Mouse (Mus musculus): ENCODE results near the gene Tob1. TPM values are rescaled to one million over a fixed set of nuclear protein-coding genes. Genes with fewer than 3 reads are reported as not detected.

Tob1 gene
- polyA plus RNA-seq, 1 experiment from 2014 or later, result 31.9 TPM

DNA sequence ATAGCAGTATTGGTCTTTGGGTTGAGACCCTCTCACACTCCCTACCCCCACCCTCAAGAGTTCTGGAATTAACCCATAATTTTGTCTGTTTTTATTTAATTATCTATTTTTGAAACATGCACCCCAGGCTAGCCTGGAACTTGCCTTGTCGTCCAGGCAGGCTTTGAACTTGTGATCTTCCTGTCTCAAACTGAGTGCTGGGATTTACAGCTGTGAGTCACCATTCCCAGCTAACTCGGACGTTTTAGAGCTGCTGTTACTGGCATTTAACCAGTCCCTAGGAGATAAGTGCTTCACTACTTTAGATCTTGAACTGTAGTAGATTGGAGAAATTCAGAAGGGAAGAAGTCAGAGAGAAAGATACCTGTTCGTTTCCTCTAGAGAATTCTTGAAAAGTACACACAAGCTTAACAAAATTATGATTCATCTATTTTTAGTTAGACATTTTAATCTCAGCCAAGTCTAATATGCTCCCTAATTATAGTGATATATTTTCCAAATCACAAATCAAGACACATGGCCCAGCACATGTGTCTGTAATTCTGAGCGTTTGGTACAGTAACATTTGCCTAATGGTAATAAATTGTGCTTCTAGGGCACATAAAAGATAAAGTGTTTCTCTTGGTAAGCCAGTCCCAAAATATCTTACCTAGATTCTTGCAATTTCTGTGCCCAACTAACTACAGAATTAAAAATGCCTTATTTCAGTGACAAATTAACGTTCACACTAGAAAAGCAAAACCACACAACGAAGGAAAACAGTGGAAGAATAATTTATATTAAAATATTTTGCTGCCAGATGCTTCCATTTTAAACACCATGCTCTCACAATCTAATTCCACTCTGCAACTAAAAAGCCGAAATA, 2.2 kb upstream of the Tob1 start:
- no peak for ATAC-seq (ENCODE audit: low FRiP score, low TSS enrichment)
- H3K27ac ChIP-seq (ENCODE audit: low read length), result peak overlapping the region; percentile 99; the same call in 1 of the 2 replicates
- peaks cover 5% of the 10 kb centered on the region; the same call in 1 of the 2 replicates for H3K36me3 ChIP-seq (ENCODE audit: insufficient read depth, low read length)
- peak overlapping the region; percentile 92 for H3K4me2 ChIP-seq (replicated peaks; ENCODE audit: low read depth, low read length)
- peaks cover 11% of the 10 kb centered on the region for H3K4me1 ChIP-seq (ENCODE audit: insufficient read depth, low read length)
- no peaks in the 10 kb centered on the region for H3K27me3 ChIP-seq (ENCODE audit: insufficient read depth, low read length)
- WGBS, result 35% methylated on average over 8 of the region's 8 CpGs
- H3K9me3 ChIP-seq (ENCODE audit: low read length), result no peaks in the 10 kb centered on the region
- H3K9ac ChIP-seq (replicated peaks; ENCODE audit: low read length), result no peak overlapping the region
- H3K4me3 ChIP-seq (ENCODE audit: low read length), result no peak overlapping the region; the same call in 1 of the 2 replicates

DNA sequence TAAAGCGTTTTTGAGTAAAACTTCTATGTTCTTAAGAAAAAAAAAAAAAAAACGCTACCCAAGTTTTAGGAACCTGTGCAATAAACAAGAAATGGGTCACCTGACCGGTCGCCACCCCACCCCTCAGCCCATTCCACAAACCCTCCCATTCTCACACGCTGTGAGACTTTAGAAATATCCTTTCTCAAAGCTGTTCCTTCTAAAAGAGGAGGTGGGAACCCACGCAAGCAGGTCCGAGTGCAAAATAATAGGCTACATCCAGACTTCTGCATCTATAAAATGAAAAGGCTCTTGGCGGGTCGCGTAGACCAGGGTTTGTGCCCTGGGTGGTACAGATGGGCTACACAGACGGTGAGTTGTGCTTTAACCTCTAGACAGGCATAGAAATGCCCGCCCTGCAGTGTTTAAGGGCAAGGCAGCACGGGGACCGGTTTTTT, 1.5 kb upstream of the Tob1 start:
- H3K4me3 ChIP-seq (ENCODE audit: low read length), result peak overlapping the region; percentile 54
- H3K27me3 ChIP-seq (ENCODE audit: insufficient read depth, low read length), result no peaks in the 10 kb centered on the region
- peak overlapping the region; percentile 99 for H3K27ac ChIP-seq (ENCODE audit: low read length)
- no peak for ATAC-seq (ENCODE audit: low FRiP score, low TSS enrichment)
- peaks cover 16% of the 10 kb centered on the region for H3K4me1 ChIP-seq (ENCODE audit: insufficient read depth, low read length)
- peaks cover 11% of the 10 kb centered on the region; the same call in 1 of the 2 replicates for H3K36me3 ChIP-seq (ENCODE audit: insufficient read depth, low read length)
- peak overlapping the region; percentile 92 for H3K4me2 ChIP-seq (replicated peaks; ENCODE audit: low read depth, low read length)
- peak overlapping the region; percentile 81 for H3K9ac ChIP-seq (replicated peaks; ENCODE audit: low read length)
- WGBS, result 1% methylated on average over 14 of the region's 14 CpGs
- no peaks in the 10 kb centered on the region for H3K9me3 ChIP-seq (ENCODE audit: low read length)

DNA sequence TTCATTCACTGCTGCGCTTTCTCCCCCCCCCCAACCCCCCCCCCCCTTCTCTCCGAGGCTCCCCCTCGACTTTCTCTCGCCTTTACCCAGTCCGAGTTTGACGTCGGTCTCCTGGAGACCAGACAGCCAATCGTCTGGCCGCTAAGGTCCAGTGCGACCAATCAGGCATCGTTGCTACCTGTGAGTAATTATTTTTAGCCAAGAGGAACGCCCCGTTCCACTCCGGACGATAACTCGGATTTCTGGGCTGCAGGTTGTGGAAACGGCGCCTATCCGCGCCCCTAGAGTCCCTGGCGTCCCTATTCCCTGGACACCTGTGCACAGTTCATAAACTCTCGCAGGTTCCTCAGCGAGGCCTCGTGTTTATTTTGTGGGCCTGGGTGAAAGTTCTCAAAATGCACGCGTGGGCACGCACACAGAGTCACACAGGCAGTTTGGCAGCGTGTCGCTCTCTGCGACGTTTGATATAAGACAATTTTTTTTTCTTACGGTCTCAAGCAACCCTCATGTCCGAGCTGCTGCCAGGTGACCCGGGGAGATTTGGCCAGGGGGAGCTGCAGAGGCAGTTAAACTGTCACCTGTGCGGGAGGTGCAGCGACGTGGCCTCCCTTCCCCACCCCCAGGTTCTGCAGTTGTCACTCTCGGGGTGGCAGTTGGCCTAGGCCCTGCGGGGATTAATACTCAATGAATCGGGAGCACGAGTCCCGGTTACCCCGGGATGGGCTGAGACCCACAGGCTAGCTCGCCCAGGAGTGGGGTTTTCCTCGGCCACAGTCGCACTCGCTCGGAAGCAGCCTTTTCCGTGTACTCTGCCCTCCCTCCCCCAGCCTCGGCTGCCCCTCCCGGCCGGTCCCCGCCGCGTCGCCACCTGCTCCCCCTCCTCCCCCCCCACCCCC, 815 bp upstream of the Tob1 start:
- WGBS, result under 1% methylated on average over 50 of the region's 56 CpGs

DNA sequence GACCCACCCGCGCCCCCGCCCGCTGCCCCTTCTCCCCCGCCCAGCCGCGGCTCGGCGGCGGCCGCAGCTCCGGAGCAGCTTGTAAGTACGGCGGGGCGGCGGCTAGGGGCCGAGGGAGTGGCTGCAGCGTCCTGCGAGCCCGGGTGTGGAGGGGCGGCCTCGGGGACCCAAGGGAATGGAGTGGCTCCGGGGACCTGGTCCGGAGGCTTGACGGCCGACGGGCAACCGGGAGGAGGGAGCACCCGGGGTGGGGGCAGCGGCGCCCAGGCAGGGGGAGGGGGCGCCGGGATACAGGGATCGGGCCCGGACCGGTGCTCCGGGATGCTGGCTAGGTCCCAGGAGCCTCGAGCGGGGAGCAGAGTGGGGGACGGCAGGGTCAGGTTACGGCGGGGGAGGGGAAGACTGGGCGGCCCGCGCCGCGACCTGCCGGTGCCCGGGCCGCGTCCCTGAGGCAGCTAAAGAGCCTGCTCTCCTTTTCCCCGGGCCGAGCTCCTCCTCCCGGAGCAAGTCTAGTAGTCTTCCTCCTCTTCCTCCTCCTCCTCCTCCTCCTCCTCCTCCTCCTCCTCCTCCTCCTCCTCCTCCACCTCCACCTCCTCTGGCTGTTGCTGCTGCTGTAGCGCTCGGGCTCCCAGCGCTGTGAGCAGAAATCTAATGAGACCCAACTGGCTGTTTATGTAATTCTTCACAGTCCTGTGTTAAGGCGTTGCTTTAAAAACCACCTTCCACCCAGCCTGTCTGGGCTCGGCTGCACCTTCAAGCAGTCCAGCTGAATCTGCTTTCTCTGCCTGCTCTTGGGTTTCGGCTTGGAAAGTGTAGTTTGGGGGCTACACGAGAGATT, 616 bp downstream of the Tob1 start:
- peak; percentile 33 for ATAC-seq (ENCODE audit: low FRiP score, low TSS enrichment)
- Histone ChIP-seq H3K9ac (replicated peaks; ENCODE audit: low read length) (peak overlapping the region; percentile 90), H3K27me3 (ENCODE audit: insufficient read depth, low read length) (no peaks in the 10 kb centered on the region), H3K4me1 (ENCODE audit: insufficient read depth, low read length) (peaks cover 16% of the 10 kb centered on the region), H3K27ac (ENCODE audit: low read length) (peak overlapping the region; percentile 99), H3K36me3 (ENCODE audit: insufficient read depth, low read length) (peaks cover 11% of the 10 kb centered on the region; the same call in 1 of the 2 replicates), H3K4me3 (ENCODE audit: low read length) (peak overlapping the region; percentile 79), H3K9me3 (ENCODE audit: low read length) (no peaks in the 10 kb centered on the region), H3K4me2 (replicated peaks; ENCODE audit: low read depth, low read length) (peak overlapping the region; percentile 58)
- under 1% methylated on average over 48 of the region's 61 CpGs for WGBS

More for the DNA sequence above, 815 bp upstream of the Tob1 start:
- H3K9ac ChIP-seq (replicated peaks; ENCODE audit: low read length), result peak overlapping the region; percentile 75
- peaks cover 16% of the 10 kb centered on the region for H3K4me1 ChIP-seq (ENCODE audit: insufficient read depth, low read length)
- H3K4me2 ChIP-seq (replicated peaks; ENCODE audit: low read depth, low read length), result peak overlapping the region; percentile 92
- peaks cover 11% of the 10 kb centered on the region; the same call in 1 of the 2 replicates for H3K36me3 ChIP-seq (ENCODE audit: insufficient read depth, low read length)
- no peaks in the 10 kb centered on the region for H3K27me3 ChIP-seq (ENCODE audit: insufficient read depth, low read length)
- H3K9me3 ChIP-seq (ENCODE audit: low read length), result no peaks in the 10 kb centered on the region
- ATAC-seq (ENCODE audit: low FRiP score, low TSS enrichment), result peak; percentile 88
- H3K27ac ChIP-seq (ENCODE audit: low read length), result peak overlapping the region; percentile 99
- peak overlapping the region; percentile 63 for H3K4me3 ChIP-seq (ENCODE audit: low read length)

DNA sequence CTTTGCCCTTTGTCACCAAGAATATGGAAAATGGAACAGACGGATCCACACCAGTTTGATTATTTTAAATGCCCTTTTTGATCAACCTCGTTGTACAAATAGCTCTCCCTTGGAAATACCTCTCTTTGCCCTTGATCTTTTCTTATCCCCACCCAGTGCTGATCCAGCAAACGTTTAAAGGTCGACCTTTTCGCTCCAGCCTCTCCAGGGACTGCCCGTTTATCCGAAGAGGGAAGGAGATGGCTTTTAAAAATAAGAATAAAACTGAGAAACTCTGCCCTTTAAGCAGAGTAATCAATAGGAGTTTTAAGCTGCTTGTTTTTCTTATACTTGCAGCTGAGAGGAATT, 1.2 kb downstream of the Tob1 start:
- 1% methylated on average over 7 of the region's 7 CpGs for WGBS
- peak overlapping the region; percentile 79 for H3K4me3 ChIP-seq (ENCODE audit: low read length)
- no peak for ATAC-seq (ENCODE audit: low FRiP score, low TSS enrichment)
- peak overlapping the region; percentile 90 for H3K9ac ChIP-seq (replicated peaks; ENCODE audit: low read length)
- H3K4me1 ChIP-seq (ENCODE audit: insufficient read depth, low read length), result peaks cover 16% of the 10 kb centered on the region
- H3K27ac ChIP-seq (ENCODE audit: low read length), result peak overlapping the region; percentile 99
- no peaks in the 10 kb centered on the region for H3K27me3 ChIP-seq (ENCODE audit: insufficient read depth, low read length)
- no peaks in the 10 kb centered on the region for H3K9me3 ChIP-seq (ENCODE audit: low read length)
- H3K36me3 ChIP-seq (ENCODE audit: insufficient read depth, low read length), result peaks cover 11% of the 10 kb centered on the region; the same call in 1 of the 2 replicates
- H3K4me2 ChIP-seq (replicated peaks; ENCODE audit: low read depth, low read length), result peak overlapping the region; percentile 58

DNA sequence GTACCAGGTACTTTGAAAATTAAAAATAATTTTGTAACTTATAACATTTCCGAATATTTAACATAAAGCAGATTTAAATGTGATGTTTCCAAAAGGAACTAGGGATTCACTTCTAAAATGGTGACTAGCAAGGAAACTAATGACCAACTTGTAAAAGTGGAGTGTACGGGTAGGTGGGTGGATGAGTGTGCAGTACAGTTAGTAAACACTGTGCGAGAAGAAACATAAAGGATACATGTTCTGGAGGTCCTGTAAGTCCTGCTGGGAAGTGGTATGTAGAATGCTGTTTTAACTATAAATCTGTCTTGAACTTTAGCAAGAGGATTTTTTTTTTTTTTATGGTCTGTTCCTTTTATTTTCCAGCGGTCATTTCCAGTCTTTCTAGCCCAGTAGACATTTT, 1.7 kb downstream of the Tob1 start:
- H3K27me3 ChIP-seq (ENCODE audit: insufficient read depth, low read length), result no peaks in the 10 kb centered on the region
- H3K9ac ChIP-seq (replicated peaks; ENCODE audit: low read length), result 0 out of 2 replicates have a peak overlapping the region, but pooled peaks have one; percentile 35
- H3K9me3 ChIP-seq (ENCODE audit: low read length), result no peaks in the 10 kb centered on the region
- ATAC-seq (ENCODE audit: low FRiP score, low TSS enrichment), result no peak
- 37% methylated on average over 4 of the region's 4 CpGs for WGBS
- peak overlapping the region; percentile 58 for H3K4me2 ChIP-seq (replicated peaks; ENCODE audit: low read depth, low read length)
- peaks cover 16% of the 10 kb centered on the region for H3K4me1 ChIP-seq (ENCODE audit: insufficient read depth, low read length)
- H3K4me3 ChIP-seq (ENCODE audit: low read length), result peak overlapping the region; percentile 79
- peaks cover 11% of the 10 kb centered on the region; the same call in 1 of the 2 replicates for H3K36me3 ChIP-seq (ENCODE audit: insufficient read depth, low read length)
- no peak overlapping the region for H3K27ac ChIP-seq (ENCODE audit: low read length)

DNA sequence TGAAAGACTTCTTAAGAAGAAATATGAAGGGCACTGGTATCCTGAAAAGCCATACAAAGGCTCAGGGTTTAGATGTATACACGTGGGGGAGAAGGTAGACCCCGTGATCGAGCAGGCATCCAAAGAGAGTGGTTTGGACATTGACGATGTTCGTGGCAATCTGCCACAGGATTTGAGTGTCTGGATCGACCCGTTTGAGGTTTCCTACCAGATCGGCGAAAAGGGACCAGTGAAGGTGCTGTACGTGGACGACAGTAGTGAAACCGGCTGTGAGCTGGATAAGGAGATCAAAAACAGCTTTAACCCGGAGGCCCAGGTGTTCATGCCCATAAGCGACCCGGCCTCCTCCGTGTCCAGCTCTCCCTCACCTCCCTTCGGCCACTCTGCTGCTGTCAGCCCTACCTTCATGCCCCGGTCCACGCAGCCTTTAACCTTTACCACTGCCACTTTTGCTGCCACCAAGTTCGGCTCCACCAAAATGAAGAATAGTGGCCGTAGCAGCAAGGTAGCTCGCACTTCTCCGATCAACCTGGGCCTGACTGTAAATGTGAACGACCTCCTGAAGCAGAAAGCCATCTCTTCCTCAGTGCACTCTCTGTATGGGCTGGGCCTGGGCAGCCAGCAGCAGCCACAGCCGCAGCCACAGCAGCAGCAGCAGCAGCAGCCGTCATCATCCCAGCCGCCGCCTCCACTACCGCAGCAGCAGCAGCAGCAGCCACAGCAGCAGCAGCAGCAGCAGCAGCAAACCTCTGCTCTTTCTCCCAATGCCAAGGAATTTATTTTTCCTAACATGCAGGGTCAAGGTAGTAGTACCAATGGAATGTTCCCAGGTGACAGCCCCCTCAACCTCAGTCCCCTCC, 2.7 kb downstream of the Tob1 start:
- Histone ChIP-seq H3K27ac (ENCODE audit: low read length) (no peak overlapping the region), H3K4me2 (replicated peaks; ENCODE audit: low read depth, low read length) (peak overlapping the region; percentile 58), H3K4me1 (ENCODE audit: insufficient read depth, low read length) (peaks cover 16% of the 10 kb centered on the region), H3K9ac (replicated peaks; ENCODE audit: low read length) (peak overlapping the region; percentile 35; the same call in 1 of the 2 replicates), H3K27me3 (ENCODE audit: insufficient read depth, low read length) (no peaks in the 10 kb centered on the region), H3K36me3 (ENCODE audit: insufficient read depth, low read length) (peaks cover 11% of the 10 kb centered on the region; the same call in 1 of the 2 replicates), H3K9me3 (ENCODE audit: low read length) (no peaks in the 10 kb centered on the region), H3K4me3 (ENCODE audit: low read length) (peak overlapping the region; percentile 29)
- WGBS, result 71% methylated on average over 29 of the region's 29 CpGs
- ATAC-seq (ENCODE audit: low FRiP score, low TSS enrichment), result no peak

DNA sequence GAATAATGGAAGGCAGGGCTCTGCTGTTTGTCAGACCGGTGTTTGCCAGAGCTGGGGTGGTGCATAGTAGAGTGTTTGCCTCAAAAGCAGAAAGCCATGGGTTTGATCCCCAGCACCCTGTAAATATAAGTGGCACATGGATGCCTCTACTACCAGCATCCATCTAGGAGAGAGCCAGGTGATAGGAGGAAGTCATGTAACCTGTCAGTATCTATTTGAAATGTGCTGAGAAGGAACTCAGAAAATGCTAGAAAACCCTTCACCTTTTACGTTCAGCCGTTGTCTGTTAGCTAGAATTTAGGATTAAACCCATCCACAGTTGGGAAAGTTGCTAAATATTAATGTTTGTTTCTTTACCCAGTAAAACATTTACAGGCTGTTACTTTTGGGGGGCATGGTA, 4.3 kb downstream of the Tob1 start:
- peaks cover 16% of the 10 kb centered on the region for H3K4me1 ChIP-seq (ENCODE audit: insufficient read depth, low read length)
- H3K27ac ChIP-seq (ENCODE audit: low read length), result no peak overlapping the region
- no peak overlapping the region for H3K4me3 ChIP-seq (ENCODE audit: low read length)
- no peaks in the 10 kb centered on the region for H3K27me3 ChIP-seq (ENCODE audit: insufficient read depth, low read length)
- 91% methylated on average over 3 of the region's 3 CpGs for WGBS
- H3K36me3 ChIP-seq (ENCODE audit: insufficient read depth, low read length), result peaks cover 11% of the 10 kb centered on the region; the same call in 1 of the 2 replicates
- no peak overlapping the region for H3K9ac ChIP-seq (replicated peaks; ENCODE audit: low read length)
- ATAC-seq (ENCODE audit: low FRiP score, low TSS enrichment), result no peak
- H3K4me2 ChIP-seq (replicated peaks; ENCODE audit: low read depth, low read length), result no peak overlapping the region
- H3K9me3 ChIP-seq (ENCODE audit: low read length), result no peaks in the 10 kb centered on the region
